Mouse (Mus musculus): Measurements from ENCODE around the gene Brd7. TPM values are rescaled to one million over a fixed set of nuclear protein-coding genes. Genes with fewer than 3 reads are reported as not detected.

The Brd7 gene
- total and polyA plus RNA-seq, 3 experiments = 31.9 to 106 (median 46.3) TPM

DNA sequence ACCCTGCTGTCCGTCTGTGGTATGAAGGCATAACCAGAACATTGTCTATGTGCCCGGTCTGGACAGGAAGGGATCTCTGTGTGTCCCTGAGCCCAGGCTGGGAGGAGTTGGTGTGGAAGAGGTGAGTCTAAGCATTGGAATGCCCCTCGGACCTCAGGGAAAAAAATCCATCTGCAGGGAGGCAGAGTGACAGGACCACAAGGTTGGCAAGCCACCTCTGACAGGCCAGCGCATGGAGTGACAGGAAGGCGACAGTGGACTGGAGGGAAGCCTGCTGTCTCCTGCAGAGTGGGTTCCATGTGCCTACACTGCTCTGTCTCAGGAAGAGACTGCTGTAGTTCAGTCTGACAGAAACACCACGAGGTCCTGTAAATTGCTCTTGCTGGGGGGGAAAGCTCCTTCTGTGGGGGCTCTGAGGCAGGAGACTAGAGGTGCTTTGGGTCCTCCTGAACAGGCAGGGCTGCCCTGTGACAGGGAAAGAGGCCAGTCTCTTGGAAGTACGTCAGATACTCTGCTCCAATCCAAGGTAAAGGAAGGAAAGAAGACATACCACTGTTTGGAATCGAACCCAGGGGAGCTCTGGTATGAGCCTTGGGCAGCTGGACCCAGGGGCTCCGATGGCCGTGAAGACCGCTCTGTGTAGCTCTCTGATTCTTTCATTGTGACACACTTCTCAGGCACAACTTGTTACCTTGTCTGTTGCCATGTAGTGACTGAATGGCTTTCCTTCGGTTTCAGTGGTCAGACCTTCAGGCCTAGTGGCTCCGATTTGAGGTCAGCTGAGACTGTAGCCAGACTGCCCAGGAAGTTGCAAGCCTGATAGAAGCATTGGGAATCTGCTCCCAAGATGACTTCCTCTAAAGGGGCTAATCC is 78.5 kb downstream of the Brd7 start:
- H3K79me2 ChIP-seq (replicated peaks; ENCODE audit: control insufficient read depth, extremely low read depth, insufficient read depth, poor library complexity, severe bottlenecking) = no peaks in the 10 kb centered on the region
- H3K4me3 ChIP-seq (replicated peaks in 1 of 3; ENCODE audit: low read depth in 2 of 3, low read length in 2 of 3, poor library complexity in 1 of 3) = no peak overlapping the region
- H3K9me3 ChIP-seq (replicated peaks; ENCODE audit: low read length) = no peaks in the 10 kb centered on the region
- no peak for DNase-seq (ENCODE audit: extremely low read depth)
- H3K27ac ChIP-seq (ENCODE audit: insufficient read depth, low read depth) = no peak overlapping the region
- no peak overlapping the region for H3K4me2 ChIP-seq (ENCODE audit: insufficient read depth, low read depth, poor library complexity, severe bottlenecking)
- H3K4me1 ChIP-seq (ENCODE audit: control insufficient read depth in 1 of 2, insufficient read depth in 2 of 2) = peaks cover 14 to 54% of the 10 kb centered on the region in 2 experiments
- H3K36me3 ChIP-seq (replicated peaks in 1 of 2; ENCODE audit: control insufficient read depth in 1 of 2, insufficient read depth in 1 of 2, low read length in 1 of 2) = no peaks in the 10 kb centered on the region
- no peaks in the 10 kb centered on the region for H3K27me3 ChIP-seq (replicated peaks)
- no peak overlapping the region for H3K9ac ChIP-seq (ENCODE audit: insufficient read depth, low read depth)
- TF ChIP-seq ELF1 (IDR thresholded peaks at IDR 0.05; ENCODE audit: low read depth, low read length) (no peak), SMC3 (IDR thresholded peaks at IDR 0.05; ENCODE audit: low read depth, low read length) (no peak), GABPA (IDR thresholded peaks at IDR 0.05; ENCODE audit: insufficient replicate concordance, low read depth, low read length) (no peak), TCF12 (IDR thresholded peaks at IDR 0.05; ENCODE audit: low read depth, low read length) (no peak)
- in situ Hi-C loops (cut with MboI; ENCODE audit: low pct_ligation_motif_present, low pct_unique_long_range_greater_than_20kb, low sequenced_read_pairs) (no loop called here), dilution Hi-C loops (cut with MboI; ENCODE audit: extremely low pct_ligation_motif_present, extremely low pct_unique_long_range_greater_than_20kb, low sequenced_read_pairs) (no loop called here)

DNA sequence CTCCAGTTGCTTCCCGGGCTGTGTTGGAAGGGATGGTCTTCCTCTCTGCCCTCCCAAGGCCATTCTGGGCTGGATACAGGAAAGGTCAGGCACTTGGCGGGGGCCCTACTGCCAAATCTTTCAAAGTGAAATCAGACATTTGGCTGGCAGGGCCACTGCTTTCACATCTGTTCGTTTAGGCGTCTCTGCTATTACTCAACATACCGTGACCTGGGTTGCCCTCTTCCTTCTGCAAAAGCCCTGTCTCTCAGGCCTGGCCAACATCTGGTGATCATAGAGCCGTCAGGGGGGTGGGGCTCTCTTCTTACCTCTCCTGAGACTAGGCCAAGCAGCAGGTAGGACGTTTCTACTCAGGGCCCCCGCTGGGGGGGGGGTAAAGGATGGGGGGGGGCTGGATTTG is 79.3 kb downstream of the Brd7 start:
- dilution Hi-C loops (cut with MboI; ENCODE audit: extremely low pct_ligation_motif_present, extremely low pct_unique_long_range_greater_than_20kb, low sequenced_read_pairs) = no loop called here
- DNase-seq (ENCODE audit: extremely low read depth) = peak; percentile 81
- no peak overlapping the region for H3K27ac ChIP-seq (ENCODE audit: insufficient read depth, low read depth)
- no peaks in the 10 kb centered on the region for H3K9me3 ChIP-seq (replicated peaks; ENCODE audit: low read length)
- no peak overlapping the region for H3K9ac ChIP-seq (ENCODE audit: insufficient read depth, low read depth)
- no peaks in the 10 kb centered on the region for H3K27me3 ChIP-seq (replicated peaks)
- H3K4me1 ChIP-seq (ENCODE audit: control insufficient read depth in 1 of 2, insufficient read depth in 2 of 2) = peaks cover 9 to 46% of the 10 kb centered on the region in 2 experiments
- H3K4me2 ChIP-seq (ENCODE audit: insufficient read depth, low read depth, poor library complexity, severe bottlenecking) = no peak overlapping the region
- H3K79me2 ChIP-seq (replicated peaks; ENCODE audit: control insufficient read depth, extremely low read depth, insufficient read depth, poor library complexity, severe bottlenecking) = no peaks in the 10 kb centered on the region
- H3K36me3 ChIP-seq (replicated peaks in 1 of 2; ENCODE audit: control insufficient read depth in 1 of 2, insufficient read depth in 1 of 2, low read length in 1 of 2) = no peaks in the 10 kb centered on the region
- H3K4me3 ChIP-seq (replicated peaks in 1 of 3; ENCODE audit: low read depth in 2 of 3, low read length in 2 of 3, poor library complexity in 1 of 3) = no peak overlapping the region
- in situ Hi-C loops (cut with MboI; ENCODE audit: low pct_ligation_motif_present, low pct_unique_long_range_greater_than_20kb, low sequenced_read_pairs) = no loop called here
- 0 out of 2 replicates have a peak, but pooled peaks have one; percentile 21 for TF ChIP-seq ELF1 (IDR thresholded peaks at IDR 0.05; ENCODE audit: low read depth, low read length)
- TF ChIP-seq TCF12 (IDR thresholded peaks at IDR 0.05; ENCODE audit: low read depth, low read length) = peak; percentile 65; the same call in 1 of the 2 replicates
- TF ChIP-seq ETS1 (conservative IDR thresholded peaks at IDR 0.05; ENCODE audit: low read depth, low read length) = peak; percentile 45
- TF ChIP-seq CHD2 (IDR thresholded peaks at IDR 0.05; ENCODE audit: low read length) = peak; percentile 55; the same call in 1 of the 2 replicates
- no peak for TF ChIP-seq SMC3 (IDR thresholded peaks at IDR 0.05; ENCODE audit: low read depth, low read length)
- peak; percentile 77 for TF ChIP-seq BHLHE40 (IDR thresholded peaks at IDR 0.05; ENCODE audit: low read depth, low read length)
- TF ChIP-seq IRF4 (IDR thresholded peaks at IDR 0.05; ENCODE audit: low read depth, low read length) = 0 out of 2 replicates have a peak, but pooled peaks have one; percentile 17
- TF ChIP-seq UBTF (IDR thresholded peaks at IDR 0.05; ENCODE audit: low read depth, low read length) = no peak
- TF ChIP-seq HCFC1 (IDR thresholded peaks at IDR 0.05; ENCODE audit: low read depth, low read length) = 0 out of 2 replicates have a peak, but pooled peaks have one; percentile 15
- TF ChIP-seq JUND (conservative IDR thresholded peaks at IDR 0.05; ENCODE audit: low read depth, low read length) = no peak
- no peak for TF ChIP-seq USF2 (conservative IDR thresholded peaks at IDR 0.05; ENCODE audit: low read depth, low read length)
- 0 out of 2 replicates have a peak, but pooled peaks have one; percentile 22 for TF ChIP-seq MXI1 (IDR thresholded peaks at IDR 0.05; ENCODE audit: low read depth, low read length)

Other genes with a start within 250 kb of the Brd7 start
- gene Cnep1r1, start 243.4 kb downstream of the Brd7 start, total RNA-seq (2012; rRNA removed) = 8.7 TPM in 2 replicates
- gene Cnep1r1, start 243.4 kb downstream of the Brd7 start, total RNA-seq (2014; rRNA removed) = 30.8 and 32.9 TPM in 2 replicates
- 29.2 and 31.2 TPM in 2 replicates for gene Cnep1r1, start 243.4 kb downstream of the Brd7 start, polyA plus RNA-seq (2012; ENCODE audit: insufficient read length, low read depth)
- 46.6 and 60.8 TPM in 2 replicates for gene Heatr3, start 224.3 kb downstream of the Brd7 start, total RNA-seq (2012; rRNA removed)
- 126 TPM in 2 replicates for gene Heatr3, start 224.3 kb downstream of the Brd7 start, total RNA-seq (2014; rRNA removed)
- 84.9 and 92.6 TPM in 2 replicates for gene Heatr3, start 224.3 kb downstream of the Brd7 start, polyA plus RNA-seq (2012; ENCODE audit: insufficient read length, low read depth)
- gene Tent4b, start 163.0 kb downstream of the Brd7 start, total RNA-seq (2012; rRNA removed) = 20.1 and 26.8 TPM in 2 replicates
- gene Tent4b, start 163.0 kb downstream of the Brd7 start, total RNA-seq (2014; rRNA removed) = 27.9 and 33.6 TPM in 2 replicates
- 32.4 and 37.8 TPM in 2 replicates for gene Tent4b, start 163.0 kb downstream of the Brd7 start, polyA plus RNA-seq (2012; ENCODE audit: insufficient read length, low read depth)
- 25.7 and 25.9 TPM in 2 replicates for gene Adcy7, start 89.8 kb downstream of the Brd7 start, total RNA-seq (2012; rRNA removed)
- gene Adcy7, start 89.8 kb downstream of the Brd7 start, total RNA-seq (2014; rRNA removed) = 25.5 and 27.0 TPM in 2 replicates
- 28.5 and 28.8 TPM in 2 replicates for gene Adcy7, start 89.8 kb downstream of the Brd7 start, polyA plus RNA-seq (2012; ENCODE audit: insufficient read length, low read depth)
- 0.13 and 0.30 TPM in 2 replicates for gene Nkd1, start 159.2 kb upstream of the Brd7 start, total RNA-seq (2012; rRNA removed)
- gene Nkd1, start 159.2 kb upstream of the Brd7 start, total RNA-seq (2014; rRNA removed) = 0.24 and 0.28 TPM in 2 replicates
- gene Nkd1, start 159.2 kb upstream of the Brd7 start, polyA plus RNA-seq (2012; ENCODE audit: insufficient read length, low read depth) = 0.56 and 0.67 TPM in 2 replicates